Mouse (Mus musculus) thymus, postnatal 10 days (tissue): ENCODE measurements around the gene Tmem38b.
"Not testable (repeated sequence)": the region's sequence is repeated elsewhere in the genome, so short reads cannot be mapped to it uniquely, and the experiment has no call there.

Experiments used
- DNase-seq, 2 experiments: peaks; one replicate each; pipeline ENCODE4 v3.0.0; 2021; ENCODE audit warnings: low spot score in 2 of 2

The Tmem38b gene

DNA sequence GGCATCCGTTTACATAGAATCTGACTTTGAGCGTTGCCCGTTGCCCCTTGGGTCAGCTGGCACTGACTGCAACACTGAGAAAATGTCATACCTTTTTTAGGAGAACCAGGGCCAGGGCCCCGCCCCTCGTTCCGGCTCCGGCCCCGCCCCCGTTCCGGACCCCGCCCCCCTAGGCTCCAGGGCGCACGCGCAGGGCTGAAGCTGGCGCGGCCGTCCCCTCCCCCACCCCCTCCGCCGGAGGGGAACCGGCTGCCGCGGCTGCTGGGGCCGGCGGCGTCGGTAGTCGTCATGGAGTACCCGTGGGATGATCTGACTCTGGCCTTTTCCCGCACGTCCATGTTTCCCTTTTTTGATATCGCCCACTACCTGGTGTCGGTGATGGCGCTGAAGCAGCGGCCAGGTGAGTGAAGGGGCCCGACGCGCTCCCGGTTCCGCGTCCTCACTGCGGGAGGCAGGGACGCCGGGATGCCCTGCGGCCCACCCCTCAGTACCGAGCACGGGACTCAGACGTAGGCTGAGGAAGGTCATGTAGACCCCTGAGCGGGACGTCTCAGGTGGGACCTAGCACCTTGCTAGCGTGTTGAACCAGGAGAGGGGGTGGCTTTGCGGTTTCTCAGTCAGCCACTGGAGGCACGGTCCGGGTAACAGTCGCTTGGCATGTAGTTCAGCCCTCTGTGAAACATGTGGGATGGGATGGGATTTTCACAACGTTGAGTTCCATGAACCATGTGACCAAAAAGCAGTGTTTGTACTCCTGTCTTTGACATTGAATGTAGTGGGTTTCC lies at the start of gene Tmem38b:
Gene Tmem38b, plus strand, starts transcription at position 225 of the 785 bp plus-strand sequence.
- DNase-seq = peak; percentile 54 to 78

DNA sequence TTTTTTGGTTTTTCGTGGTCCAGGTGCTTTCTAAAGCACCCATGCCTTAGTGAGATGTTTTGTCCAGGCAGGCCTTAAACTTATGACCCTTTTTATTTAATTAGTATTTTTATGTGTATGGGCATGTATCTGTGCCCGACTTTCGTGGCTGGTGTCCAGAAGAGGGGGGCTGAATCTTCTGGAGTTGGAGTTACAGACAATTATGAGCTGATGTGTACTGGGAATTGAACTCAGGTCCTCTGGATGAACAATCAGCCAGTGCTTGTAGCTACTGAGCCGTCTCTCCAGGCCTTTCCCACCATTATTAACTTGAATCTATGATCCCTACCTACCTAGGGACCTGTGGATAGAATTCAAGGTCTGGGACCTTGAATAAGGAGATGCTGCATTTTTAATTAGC lies 44.4 kb upstream of the Tmem38b start:
- no peak for DNase-seq

DNA sequence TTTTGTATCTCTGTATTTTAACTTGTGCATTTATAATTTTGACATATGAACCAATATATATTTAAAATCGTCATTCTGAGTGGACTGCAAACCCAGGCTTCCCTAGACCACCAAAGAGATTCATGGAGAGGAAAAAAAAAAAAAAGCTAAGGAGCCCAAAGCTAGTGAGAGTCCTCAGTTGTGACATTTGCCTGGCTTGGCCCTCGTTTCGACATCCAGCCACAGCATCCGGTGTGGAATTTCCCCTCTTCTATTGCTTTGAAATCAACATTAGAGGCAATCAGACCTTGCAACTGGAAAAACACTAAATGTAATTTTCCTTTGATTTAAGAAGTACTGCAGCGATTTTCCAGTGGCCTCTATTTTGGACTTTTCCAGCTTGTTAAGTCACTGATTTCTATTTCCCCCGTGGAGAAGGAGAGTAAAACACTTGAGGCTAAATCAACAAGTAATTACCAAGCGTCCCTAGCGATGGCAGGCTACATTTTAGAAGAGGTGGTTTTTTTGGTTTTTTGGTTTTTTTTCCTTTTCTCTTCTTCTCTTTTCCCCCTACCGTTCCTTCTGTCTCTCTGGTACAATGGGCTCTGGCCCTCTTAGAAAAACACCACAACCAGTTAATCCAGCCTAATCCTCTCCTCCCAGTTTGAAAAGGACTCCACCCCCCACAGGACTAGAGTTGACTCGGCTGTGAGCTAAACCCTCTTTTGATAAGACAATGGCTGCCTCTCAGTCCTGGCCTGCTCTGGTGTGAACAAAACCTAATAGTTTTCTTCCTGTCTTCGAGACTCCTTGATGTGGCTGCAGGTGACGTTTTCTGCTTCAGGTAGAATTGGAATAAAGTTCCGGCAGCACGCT lies 43.4 kb upstream of the Tmem38b start:
- no peak for DNase-seq

DNA sequence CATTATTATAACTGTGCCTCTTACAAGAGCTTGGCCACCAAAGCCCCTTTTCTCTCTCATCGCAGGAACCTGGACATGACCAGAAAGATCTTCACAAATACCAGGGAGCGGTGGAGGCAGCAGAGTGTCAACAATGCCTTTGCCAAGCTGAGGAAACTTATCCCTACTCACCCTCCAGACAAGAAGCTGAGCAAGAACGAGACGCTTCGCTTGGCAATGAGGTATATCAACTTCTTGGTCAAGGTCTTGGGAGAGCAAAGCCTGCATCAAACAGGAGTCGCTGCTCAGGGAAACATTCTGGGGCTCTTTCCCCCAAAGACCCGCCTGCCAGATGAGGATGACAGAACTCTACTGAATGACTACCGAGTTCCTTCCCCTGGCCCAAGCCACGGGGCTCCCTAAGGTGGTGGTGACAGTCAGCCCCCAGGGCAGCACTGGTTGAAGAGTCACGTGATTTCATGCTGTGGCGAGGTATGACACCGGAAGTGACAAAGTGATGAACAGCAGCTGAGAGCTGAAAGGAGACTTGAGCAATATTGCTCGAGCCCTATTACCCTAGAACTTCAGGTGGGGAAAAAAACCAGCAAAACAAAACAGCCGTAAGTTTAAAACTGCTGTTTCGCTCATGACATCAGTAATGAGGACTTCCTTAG lies 40.0 kb upstream of the Tmem38b start:
- DNase-seq = peak; percentile 18 to 23

DNA sequence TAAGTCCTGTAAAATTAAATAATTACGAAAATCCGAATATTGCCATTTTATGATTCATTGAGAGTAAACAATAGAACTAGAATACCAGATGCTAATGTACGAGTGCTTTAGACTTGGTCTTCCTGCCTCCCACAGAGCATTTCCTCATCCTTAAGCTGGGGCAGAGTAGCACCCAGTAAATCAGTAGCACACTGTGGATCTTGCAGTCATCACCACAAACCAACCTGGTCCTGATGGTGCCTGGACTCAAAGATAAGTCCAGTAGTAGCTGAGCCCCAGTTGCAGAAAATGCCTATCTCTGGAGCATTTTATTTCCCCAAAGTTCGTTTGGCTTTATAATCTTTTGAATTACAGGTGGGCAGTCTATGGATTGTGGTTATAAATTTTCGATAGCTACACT lies 39.0 kb upstream of the Tmem38b start:
- DNase-seq = no peak

DNA sequence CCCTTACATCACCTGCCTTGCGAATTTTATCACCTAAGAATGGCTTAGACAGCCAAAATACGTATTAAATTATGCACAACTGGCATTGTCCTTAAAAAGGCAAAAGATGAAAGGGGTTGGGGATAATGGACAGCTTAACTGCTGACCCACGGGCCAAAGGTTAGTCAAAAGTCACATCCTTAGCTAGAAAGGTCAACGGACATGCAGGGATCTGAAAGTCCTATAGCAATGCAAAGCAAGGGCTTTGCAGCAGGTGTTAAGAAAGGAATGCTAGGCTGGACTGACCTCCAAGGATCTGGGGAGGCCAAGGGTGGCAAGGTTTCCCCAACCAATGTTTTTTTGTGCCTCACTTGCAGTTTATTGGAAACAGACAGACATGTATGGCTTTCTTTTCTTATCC lies 36.5 kb upstream of the Tmem38b start:
- no peak for DNase-seq

DNA sequence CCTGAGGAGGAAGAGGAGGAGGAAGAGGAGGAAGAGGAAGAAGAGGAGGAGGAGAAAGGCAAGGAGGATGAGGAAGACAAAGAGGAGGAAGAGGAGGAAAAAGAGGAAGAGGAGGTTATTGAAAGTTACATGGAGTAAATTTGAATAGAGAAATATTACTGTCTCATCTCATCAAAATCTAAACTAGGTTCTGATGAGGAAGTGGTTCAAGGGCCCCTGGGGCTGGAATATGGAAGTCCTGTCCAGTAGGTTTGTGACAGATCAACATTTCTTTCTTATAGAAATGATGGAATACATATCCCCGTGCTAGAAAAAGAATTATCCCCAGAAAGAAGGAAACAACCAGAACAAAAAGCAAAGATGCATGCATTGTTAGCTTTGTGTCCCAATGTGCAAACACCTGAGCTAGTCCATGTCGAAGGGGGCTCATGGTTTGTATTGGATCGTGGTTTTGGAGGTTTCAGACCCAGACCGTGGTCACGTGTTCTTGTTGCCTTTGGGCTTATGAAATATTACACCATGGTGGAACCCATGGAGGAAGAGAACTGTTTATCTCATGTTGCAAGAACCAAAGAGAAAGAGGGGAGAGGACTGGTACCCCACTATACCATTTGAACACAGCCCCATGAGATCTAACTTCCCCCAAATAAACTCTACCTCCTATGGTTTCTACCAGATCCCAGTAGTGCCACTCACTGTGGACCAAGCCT lies 31.4 kb upstream of the Tmem38b start:
- no peak for DNase-seq

DNA sequence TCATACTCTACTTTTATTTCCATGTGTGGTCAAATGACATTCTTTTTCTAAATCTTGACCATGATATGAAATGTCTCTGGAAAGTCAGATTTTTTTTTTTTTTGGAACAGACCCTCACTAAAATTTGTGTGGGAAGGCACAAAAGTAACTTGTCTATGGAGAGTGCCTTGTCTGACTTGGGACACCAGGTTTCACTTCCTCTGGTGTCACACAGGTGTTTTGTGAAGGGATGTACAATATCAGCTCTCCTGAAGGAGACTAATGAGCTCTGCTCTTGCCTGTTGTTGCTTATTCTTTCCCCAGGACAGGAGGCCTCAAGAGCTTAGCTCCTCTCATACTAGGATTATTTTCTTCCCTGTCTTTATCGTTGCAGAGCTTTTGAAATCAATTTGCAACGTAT lies 30.8 kb upstream of the Tmem38b start:
- DNase-seq = no peak

DNA sequence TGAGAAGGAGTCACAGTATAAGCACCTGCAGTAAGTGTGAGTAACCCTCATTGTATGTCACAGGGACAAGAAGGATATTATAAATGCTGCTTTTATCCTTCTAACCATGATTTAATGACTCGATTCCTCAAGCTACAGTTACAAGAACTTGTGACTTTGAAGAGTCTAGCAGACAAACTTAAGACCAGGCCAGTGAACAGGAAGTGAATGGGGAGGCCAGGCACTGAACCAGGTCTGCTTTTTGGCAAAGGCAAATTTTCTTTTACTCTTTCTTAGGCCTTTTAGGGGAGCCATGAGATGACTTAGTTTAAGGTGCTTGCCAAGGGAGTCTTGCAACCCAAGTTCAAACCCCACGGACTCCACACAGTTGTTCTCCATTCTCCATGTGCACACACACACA lies 30.1 kb upstream of the Tmem38b start:
- no peak for DNase-seq

DNA sequence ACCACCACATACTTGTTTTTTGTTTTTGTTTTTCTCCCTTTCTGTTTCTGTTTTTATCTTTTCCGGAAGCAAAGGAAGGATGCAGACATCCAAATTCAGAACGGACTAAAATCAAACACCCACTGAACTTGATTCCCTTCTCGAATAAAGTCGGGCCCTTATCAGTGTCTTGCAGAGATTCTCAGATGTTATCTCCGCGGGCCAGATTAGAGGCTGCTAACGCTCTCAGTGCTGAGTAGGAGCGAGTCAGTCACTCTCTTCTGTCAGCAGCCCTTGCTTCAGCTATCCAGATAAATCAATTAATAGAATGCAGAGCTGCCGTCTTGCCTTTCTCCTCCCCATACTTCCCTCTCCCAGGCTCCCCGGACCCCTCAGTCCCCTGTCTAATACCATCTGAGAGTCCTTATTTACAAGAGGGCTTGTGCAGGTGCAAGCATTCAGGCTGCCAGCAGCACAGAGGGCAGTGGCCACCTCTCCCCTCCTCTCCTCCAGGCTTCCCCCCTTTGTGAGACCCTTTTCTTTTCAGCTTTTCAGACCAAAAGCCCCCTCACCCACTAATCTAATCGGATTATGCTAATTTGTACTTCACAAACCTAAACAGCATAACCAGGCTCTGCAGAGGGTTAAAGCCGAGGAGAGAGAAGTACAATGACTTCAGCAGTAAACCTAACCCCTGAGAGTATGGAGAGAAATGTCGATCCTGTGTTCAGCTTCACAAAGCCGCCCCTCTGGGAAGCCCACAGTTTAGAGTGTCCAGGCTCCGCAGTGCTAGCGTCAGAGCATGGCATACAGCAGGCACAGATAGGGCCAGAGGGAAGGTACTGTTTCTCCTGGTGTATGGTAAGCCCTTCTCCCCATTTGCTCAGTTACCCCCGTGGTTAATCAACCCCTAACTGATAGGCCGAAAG lies 28.7 kb upstream of the Tmem38b start:
- no peak for DNase-seq

DNA sequence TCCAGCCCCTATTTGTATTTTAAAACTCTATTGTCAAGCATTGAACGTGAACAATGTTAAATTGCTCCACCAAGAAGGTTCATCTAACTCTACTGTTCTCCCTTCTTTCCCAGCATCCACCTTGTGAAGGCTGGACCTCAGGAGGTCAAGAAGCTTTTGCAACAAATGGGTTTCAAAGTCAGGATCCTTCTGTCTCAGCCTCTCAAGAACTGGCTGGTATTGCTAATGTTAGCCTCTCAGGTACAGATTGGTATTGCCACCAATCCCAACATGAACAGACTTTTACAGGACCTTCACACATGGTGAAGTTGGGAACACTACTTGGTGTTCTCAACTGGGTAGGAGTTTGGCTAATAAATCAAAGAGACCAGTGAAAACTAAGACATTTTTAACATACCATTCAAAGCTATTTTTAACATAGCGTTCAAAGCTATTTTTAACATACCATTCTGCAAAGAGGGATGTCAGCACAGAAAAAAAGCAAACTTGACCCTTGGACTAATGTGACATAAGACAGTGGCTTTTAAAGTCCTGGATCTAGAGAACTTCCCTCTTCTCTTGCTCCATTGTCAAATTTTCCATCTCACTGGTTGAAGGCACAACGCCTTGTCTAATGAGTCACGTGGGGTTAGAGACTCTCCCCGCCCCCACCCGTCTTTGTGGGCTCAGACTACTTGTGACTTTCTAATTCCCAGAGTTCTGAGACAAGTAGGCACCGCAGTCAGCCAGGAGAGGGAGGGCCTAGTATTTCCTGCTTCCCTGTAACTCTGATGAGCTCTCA lies 26.8 kb upstream of the Tmem38b start:
- DNase-seq = no peak

DNA sequence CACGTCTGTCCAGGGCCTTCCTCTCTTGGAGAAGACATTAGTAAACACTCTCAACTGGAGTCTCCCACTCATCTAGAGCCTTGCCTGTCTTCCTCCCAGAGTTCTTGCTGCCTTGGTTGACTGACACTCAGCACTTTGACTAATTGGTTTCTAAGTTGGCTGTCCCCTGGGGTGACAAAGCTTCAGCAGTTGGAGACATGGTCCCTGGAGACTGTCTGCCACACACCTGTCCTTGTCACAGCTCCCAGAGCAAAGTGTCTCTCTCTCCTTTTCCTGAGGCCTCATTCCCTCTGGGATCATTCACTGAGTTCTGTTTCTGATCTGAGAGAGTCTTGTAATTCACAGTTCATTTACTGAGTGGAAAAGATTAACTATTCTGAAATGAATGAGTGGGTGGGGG lies 26.1 kb upstream of the Tmem38b start:
- DNase-seq = no peak

DNA sequence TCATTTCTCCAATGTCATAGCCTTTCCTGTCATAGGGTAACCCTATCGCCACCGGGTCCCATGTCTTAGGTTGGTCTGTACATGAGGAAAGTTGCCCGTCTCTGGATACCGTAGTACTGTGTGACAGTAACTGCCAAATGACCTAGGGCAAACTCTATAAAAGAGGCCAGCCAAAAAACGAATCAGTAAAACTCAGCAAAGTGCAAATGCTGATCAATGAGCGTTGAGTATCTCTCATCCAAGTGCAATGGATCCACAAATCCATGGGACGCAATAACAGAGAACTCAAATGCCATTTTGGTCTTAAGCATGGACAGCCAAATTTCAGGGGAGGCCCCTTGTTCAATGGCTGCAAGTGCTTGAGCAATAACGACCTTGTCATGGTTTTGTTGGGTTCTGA lies 22.2 kb upstream of the Tmem38b start:
- not testable (repeated sequence) for DNase-seq

DNA sequence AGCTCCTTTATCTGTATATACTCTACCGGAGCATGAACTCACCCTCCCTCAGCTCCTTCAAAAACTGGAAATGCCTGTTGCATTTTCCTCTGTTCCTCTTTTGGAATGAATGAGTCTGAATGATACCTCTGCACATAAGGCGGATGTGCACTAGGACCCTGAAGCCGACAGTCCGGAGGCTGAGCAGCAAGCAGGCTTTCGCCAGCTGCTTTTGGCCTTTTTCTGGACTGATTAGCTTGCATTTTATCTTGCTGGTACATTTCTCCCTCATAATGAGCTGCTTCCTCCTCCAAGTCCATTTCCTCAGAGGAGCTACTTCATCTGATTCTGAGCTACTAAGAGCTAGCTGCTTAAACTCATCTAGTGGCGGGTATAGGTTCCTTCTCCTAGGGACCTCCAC lies 19.4 kb upstream of the Tmem38b start:
- not testable (repeated sequence) for DNase-seq

DNA sequence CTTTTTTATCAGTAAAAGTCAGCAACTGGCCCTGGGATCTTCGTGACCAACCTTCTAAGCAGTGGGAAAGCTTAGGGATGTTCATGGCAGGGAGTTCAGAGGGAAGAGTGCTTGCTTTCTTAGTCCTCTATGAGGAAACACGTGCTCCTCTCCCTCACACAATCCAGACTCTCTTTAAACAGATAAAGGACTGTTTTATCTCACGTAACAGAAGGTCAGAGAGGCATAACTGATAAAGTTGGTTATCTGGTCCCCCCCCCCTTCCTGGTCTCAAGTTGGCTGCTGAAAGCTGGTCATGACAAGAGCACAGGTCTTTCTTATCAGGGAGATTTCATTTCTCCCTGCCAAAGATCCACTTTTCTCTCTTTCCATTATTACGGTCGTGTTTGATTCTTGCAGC lies 7.5 kb upstream of the Tmem38b start:
- DNase-seq = no peak

DNA sequence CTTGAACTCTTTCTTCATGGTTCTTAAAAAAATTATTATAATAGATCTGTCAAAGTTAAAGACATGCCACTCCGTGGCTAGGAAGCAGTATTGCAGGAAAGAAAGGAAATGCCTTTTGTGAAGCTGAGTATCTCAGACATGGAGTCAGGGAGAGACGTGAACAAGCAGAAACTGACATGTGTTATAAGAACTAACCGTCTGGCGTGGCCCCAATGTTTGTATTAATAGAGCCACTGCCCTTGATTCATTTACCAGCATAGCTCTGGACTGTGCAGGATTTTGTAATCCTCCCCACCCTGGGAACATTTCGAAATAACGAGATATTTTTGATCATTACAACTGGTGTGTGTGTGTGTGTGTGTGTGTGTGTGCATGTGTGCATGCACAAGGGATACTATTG lies 2.1 kb upstream of the Tmem38b start:
- DNase-seq = no peak

DNA sequence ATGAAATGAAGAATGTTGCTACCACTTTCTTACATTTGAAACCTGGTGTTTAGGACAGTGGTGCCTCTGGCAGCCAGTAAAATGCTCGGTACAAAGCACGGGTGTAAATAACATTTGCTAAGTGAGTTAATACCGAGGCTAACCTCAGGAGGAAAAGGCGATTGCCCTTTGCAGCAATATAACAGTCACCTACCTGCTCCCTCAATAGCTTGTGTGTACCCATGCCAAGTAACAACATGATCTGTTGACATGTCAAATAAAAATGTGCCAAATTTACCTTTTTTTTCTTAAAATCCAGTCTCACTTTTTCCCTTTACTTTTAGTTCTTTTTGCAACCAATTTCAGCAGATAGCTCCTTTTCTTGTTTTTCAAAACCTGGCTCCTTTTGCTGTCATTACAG lies 1.0 kb upstream of the Tmem38b start:
- no peak for DNase-seq

DNA sequence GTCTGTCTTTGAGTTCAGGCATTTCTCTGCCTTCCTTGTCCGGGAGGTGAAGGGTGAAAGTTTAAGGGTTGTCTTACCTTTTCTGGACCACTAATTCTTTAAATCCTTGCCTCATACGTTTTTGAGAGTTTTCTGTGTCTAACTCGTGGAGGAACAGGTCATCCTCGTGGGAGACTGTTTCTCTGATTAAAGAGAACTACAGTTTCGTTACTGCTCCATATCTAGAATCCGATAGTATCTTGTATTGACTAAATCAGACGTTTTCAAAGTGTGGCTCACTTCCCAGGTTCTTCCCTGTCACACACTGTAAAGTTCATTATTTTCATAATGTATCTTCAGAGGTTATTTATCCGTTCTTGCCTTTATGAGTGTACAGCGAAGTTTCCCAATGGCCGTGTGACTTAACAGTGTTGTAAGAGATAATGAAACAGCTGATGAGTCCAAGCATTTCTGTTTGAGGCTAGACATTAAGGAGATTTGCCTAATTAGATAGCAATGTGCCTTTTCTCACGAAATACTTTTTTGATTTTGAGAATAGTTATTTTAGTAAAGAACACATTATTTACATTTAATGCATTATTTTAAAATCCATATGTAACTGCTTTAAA lies 900 bp downstream of the Tmem38b start:
- no peak for DNase-seq

DNA sequence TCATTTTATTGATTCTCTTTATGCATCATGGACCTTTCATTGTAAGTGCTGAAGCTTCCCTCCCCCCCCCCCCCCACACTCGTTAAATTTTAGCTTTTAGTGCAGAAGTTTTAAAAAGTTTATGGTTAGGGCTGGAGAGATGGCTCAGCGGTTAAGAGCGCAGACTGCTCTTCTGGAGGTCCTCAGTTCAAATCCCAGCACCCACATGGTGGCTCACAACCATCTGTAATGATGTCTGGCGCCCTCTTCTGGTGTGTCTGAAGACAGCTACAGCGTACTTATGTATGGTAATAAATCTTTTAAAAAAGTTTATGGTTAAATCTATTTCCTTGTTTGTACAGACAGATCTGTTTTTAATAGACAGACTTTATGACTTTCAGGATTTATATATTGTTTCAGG lies 2.0 kb downstream of the Tmem38b start:
- DNase-seq = no peak

DNA sequence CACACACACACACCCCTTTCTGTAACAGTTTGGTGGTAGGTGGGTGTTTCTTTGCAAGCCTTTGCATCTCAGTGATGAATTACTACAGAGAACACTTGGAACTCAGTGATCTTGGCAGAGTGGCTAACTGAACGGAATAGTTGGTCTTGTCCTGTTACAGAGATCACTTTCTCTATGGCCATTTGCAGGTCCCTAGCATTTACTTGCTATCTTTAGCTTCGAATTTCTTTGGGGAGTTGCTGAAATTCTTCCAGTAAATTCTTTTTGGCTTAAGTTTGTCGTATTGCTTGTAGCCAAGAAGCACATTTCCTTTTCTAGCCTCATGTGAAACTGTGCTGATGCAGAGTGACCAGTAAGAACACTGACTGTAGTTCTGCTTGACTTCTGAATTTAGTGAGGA lies 3.1 kb downstream of the Tmem38b start:
- no peak for DNase-seq
